Mouse (Mus musculus) erythroblast, embryonic 14.5 days (primary cell): ENCODE results near the gene Nup54.

Experiments
- GATA1 ChIP-seq: IDR thresholded peaks from 2 replicates; pipeline ENCODE4 v1.6.1; 2012; ENCODE audit warnings: low read length, inconsistent platforms, mixed read lengths
- TAL1 ChIP-seq: IDR thresholded peaks from 3 replicates; pipeline ENCODE4 v1.6.1; 2012; ENCODE audit warnings: low read length, inconsistent platforms, mixed read lengths

- TF ChIP-seq TAL1 (no peak), GATA1 (no peak)
These were observed 64.6 kb downstream of the Nup54 start for GRCm38 (mm10) chr5:92370392-92370791.
